Mouse (Mus musculus) embryo, embryonic 10 days (tissue): ENCODE measurements around the gene Prmt1.

Experiments
- DNase-seq: peaks from one replicate; pipeline ENCODE4 v3.0.0-alpha.2; 2015; ENCODE audit warnings: low spot score

The Prmt1 gene

GRCm38 (mm10) chr7:44951960-44952359, 34.4 kb downstream of the Prmt1 start:
- DNase-seq = peak; percentile 66

- DNase-seq = no peak
These were observed 36.4 kb downstream of the Prmt1 start for GRCm38 (mm10) chr7:44949922-44950321.

DNA sequence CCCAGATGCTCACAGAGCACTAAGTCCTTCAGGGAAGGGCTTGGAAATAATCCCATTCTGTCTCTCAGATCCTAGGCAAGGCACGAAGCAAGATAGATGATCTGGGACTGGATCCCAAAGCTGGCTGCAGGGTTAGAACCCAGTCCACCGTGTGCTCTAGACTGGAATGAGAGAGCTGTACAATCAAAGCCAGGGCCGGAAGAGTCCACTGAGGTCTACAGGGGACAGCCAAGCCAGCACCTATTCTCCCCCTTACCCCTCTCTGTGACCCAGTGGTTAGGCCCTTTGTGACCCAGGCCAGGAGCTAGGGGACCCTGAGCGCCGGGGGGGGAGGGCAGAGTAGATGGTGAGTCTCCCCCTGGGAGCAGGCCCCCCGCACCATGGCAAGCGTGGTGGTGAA, 43.5 kb downstream of the Prmt1 start, which contains the start of gene Tsks:
Tsks (plus strand) TSS at position 301 of the 400 bp plus-strand sequence.
- DNase-seq = no peak

DNA sequence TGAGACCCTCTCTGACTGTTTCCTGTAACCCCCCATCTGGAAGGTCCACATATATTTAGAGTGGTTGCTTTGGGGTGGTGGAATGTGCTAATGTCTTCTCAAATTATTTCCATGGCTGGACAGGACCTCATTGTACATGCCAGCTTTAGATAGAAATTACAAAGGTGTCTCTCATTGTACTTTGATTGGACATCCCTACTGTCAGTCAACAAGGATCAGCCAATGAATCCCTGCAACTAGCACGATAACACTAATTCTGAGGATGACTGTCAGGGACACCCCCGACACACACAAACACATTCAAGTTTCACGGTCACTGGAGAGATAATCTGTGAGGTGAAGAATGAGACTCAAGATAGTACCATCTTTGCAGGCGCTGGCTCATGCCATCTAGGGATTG, 47.7 kb downstream of the Prmt1 start:
- DNase-seq = no peak

DNA sequence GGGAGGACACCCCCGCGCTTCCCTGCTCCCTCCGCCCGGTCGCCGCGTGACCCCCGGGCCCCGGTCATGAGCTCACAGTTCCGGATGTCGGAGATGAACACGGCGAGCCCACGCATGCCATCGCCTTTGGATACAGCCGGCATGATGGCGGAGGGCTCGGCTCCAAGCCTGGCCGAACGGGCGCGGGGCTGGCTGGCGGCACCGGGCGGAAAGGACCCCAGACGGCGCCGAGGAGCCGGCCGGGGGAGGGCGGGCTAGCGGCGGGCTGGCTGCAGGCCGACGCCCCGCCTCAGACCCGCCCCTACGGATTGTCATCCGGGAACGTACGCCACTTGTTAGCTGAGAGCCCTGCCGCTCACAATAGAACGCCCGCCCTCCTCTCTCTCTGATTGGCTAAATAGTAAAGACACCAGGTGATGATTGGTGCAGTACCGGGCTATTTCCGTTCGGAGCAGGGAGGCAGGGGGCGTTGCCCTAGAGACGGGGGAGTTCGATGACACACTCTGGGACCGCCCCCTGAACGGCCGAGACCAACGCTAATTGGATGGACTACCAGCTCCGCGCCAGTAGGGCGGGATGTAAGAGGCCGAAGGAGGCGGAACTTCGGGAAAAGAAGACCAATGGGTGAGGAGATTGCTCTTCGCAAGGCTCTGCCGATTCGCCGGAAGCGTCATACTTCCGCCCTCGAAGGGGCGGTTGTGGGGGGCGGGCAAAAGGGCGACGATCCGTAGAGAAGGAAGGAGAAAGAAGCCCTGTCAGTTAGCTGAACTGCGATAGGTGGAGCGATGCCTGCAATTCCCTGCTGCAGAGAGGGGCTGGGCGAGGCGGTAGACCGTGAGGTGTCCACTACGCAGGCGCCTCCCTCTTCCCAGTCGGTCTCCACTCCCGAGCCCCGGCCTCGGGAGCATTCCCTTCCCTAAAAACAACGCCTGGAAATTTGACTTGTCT, 56.9 kb downstream of the Prmt1 start, which contains the start of gene Ap2a1:
Ap2a1 (minus strand) TSS at position 293 of the 948 bp plus-strand sequence.
- DNase-seq = peak; percentile 100

- no peak for DNase-seq
These were observed 57.8 kb downstream of the Prmt1 start for GRCm38 (mm10) chr7:44928570-44928969.
